Mouse (Mus musculus) neural tube, embryonic 11.5 days (tissue): Measurements from ENCODE around the gene Snx21. TPM values are rescaled to one million over a fixed set of nuclear protein-coding genes. Genes with fewer than 3 reads are reported as not detected.

ENCODE experiments used
- ATAC-seq: fragments of 200-750 bp; cut with Nextera tagmentation; 2 replicates; pipeline ENCODE4 v1.8.0; 2017; ENCODE audit warnings: moderate number of reproducible peaks, mild to moderate bottlenecking, moderate TSS enrichment, moderate library complexity; ENCODE audit not compliant: insufficient read depth, low FRiP score, low TSS enrichment
- DNase-seq: peaks from one replicate; pipeline ENCODE4 v3.0.0-alpha.2; 2015; ENCODE audit warnings: low spot score
- H3K27ac ChIP-seq: fragments of 300-500 bp; sonication (generic); 2 replicates; pipeline ENCODE4 v1.5.1; 2014; ENCODE audit warnings: low read depth, mild to moderate bottlenecking, low read length
- H3K27me3 ChIP-seq: fragments of 300-500 bp; sonication (generic); 2 replicates; pipeline ENCODE4 v1.6.1; 2014; ENCODE audit warnings: mild to moderate bottlenecking, low read length, mixed read lengths; ENCODE audit not compliant: control insufficient read depth, insufficient read depth
- H3K36me3 ChIP-seq: fragments of 300-500 bp; sonication (generic); 2 replicates; pipeline ENCODE4 v1.6.1; 2014; ENCODE audit warnings: mild to moderate bottlenecking, low read length, moderate library complexity, mixed read lengths; ENCODE audit not compliant: control insufficient read depth, insufficient read depth
- H3K4me1 ChIP-seq: fragments of 300-500 bp; sonication (generic); 2 replicates; pipeline ENCODE4 v1.6.1; 2014; ENCODE audit warnings: low read length, mixed read lengths; ENCODE audit not compliant: control insufficient read depth, insufficient read depth
- H3K4me2 ChIP-seq: fragments of 300-500 bp; sonication (generic); 2 replicates; pipeline ENCODE4 v1.6.1; 2014; ENCODE audit warnings: low read depth, mild to moderate bottlenecking, moderate library complexity
- H3K4me3 ChIP-seq: fragments of 300-500 bp; sonication (generic); 2 replicates; pipeline ENCODE4 v1.5.1; 2014; ENCODE audit warnings: low read depth, low read length
- H3K9ac ChIP-seq: fragments of 300-500 bp; sonication (generic); 2 replicates; pipeline ENCODE4 v1.6.1; 2014; ENCODE audit warnings: mild to moderate bottlenecking, low read length
- H3K9me3 ChIP-seq: fragments of 300-500 bp; sonication (generic); 2 replicates; pipeline ENCODE4 v1.6.1; 2016; ENCODE audit warnings: low read length; ENCODE audit not compliant: control insufficient read depth
- WGBS: fragments of 180-500 bp; shearing (Covaris S2); extraction: QIAGEN DNeasy Blood & Tissue Kit; methylation state at CpG from one replicate; pipeline ENCODE4 v1.1.7; 2014; 5-methylcytosine and 5-hydroxymethylcytosine counted together
- polyA plus RNA-seq: library from polyadenylated mRNA; unstranded; fragments of >200 nt; fragmentation: Nextera tagmentation; extraction: Ambion mirVana; gene quantifications from 2 replicates; pipeline ENCODE4 v1.2.1, GENCODE M21; 2014

Snx21 gene
- polyA plus RNA-seq, 1 experiment from 2014 or later: 14.1 TPM

DNA sequence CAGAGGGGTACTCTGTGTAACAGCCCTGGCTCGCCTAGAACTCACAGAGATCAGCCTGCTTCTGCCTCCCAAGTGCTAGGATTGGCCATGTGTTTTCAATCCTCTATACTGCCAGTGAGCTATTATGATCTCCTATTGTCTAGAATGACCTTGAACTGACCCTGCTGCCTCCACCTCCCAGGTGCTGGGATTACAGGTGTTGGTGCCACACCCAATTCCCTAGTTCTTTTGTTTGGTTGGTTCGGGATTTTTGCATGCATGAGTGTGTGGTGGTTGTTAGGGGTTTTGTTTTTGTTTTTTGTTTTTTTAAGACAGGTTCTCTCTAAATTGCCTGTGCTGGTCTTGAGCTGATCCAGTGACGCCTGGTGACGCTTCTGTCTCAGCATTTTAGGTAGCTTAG is 38.3 kb downstream of the Snx21 start:
- Histone ChIP-seq H3K4me1 (peaks cover 5% of the 10 kb centered on the region; the same call in 1 of the 2 replicates), H3K4me3 (no peak overlapping the region), H3K27me3 (no peaks in the 10 kb centered on the region), H3K27ac (no peak overlapping the region), H3K4me2 (peak overlapping the region; percentile 70; the same call in 1 of the 2 replicates), H3K36me3 (peaks cover 6% of the 10 kb centered on the region), H3K9me3 (no peaks in the 10 kb centered on the region), H3K9ac (no peak overlapping the region)
- ATAC-seq (no peak), DNase-seq (no peak)
- WGBS: 86% methylated on average over 4 of the region's 4 CpGs

GRCm38 (mm10) chr2:164825521-164825920 is 39.9 kb downstream of the Snx21 start:
- H3K4me3 ChIP-seq: no peak overlapping the region
- no peaks in the 10 kb centered on the region for H3K27me3 ChIP-seq
- ATAC-seq (no peak), DNase-seq (no peak)
- H3K4me2 ChIP-seq: no peak overlapping the region
- no peak overlapping the region for H3K9ac ChIP-seq
- H3K4me1 ChIP-seq: peaks cover 5% of the 10 kb centered on the region; the same call in 1 of the 2 replicates
- peaks cover 6% of the 10 kb centered on the region for H3K36me3 ChIP-seq
- whole genome bisulfite sequencing: 95% methylated on average over 17 of the region's 17 CpGs
- H3K9me3 ChIP-seq: no peaks in the 10 kb centered on the region
- no peak overlapping the region for H3K27ac ChIP-seq

- H3K27me3 ChIP-seq: no peaks in the 10 kb centered on the region
- WGBS: 90% methylated on average over 16 of the region's 16 CpGs
- DNase-seq (no peak), ATAC-seq (no peak)
- H3K36me3 ChIP-seq: peaks cover 4% of the 10 kb centered on the region
- H3K4me2 ChIP-seq: no peak overlapping the region
- H3K4me1 ChIP-seq: peaks cover 2% of the 10 kb centered on the region; the same call in 1 of the 2 replicates
- no peak overlapping the region for H3K4me3 ChIP-seq
- H3K9me3 ChIP-seq: no peaks in the 10 kb centered on the region
- no peak overlapping the region for H3K9ac ChIP-seq
- H3K27ac ChIP-seq: no peak overlapping the region
Measured at GRCm38 (mm10) chr2:164827146-164827850, 41.7 kb downstream of the Snx21 start.

DNA sequence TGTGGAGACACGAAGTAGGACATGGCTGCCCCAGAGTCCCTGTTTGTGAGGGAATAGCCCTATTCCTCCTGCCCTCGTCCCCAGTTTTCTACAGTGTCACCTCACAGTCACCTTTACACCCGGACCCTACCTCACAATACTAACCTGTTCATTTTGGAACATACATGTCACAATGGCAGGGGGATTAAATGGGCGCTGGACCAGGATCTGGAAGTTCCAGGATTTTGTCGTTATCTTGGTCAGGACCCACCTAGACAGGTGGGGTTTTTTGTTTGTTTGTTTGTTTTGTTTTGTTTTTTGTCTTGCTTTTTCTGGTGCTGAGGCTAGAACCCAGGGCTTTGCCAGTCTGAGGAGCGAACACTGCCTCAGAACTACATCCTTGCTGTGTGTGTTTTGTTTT is 42.8 kb downstream of the Snx21 start, which contains the start of gene Spata25:
Spata25 (minus strand) TSS at position 101 of the 400 bp plus-strand sequence.
- no peak within 1 kb of the TSS for H3K27ac ChIP-seq
- DNase-seq (no peak), ATAC-seq (no peak)
- no peaks in the 10 kb centered on the region for H3K9me3 ChIP-seq
- no peak within 1 kb of the TSS for H3K9ac ChIP-seq
- peaks cover 4% of the 10 kb centered on the region for H3K36me3 ChIP-seq
- H3K4me3 ChIP-seq: no peak within 1 kb of the TSS
- peaks cover 7% of the 10 kb centered on the region; the same call in 1 of the 2 replicates for H3K4me1 ChIP-seq
- H3K4me2 ChIP-seq: no peak within 1 kb of the TSS
- H3K27me3 ChIP-seq: no peaks in the 10 kb centered on the region
- WGBS: 91% methylated on average over 6 of the region's 6 CpGs

GRCm38 (mm10) chr2:164829090-164829489 is 43.5 kb downstream of the Snx21 start:
- WGBS: 92% methylated on average over 1 of the region's 1 CpGs
- no peaks in the 10 kb centered on the region for H3K9me3 ChIP-seq
- H3K9ac ChIP-seq: no peak overlapping the region

GRCm38 (mm10) chr2:164831029-164831428 is 45.4 kb downstream of the Snx21 start:
- DNase-seq (no peak), ATAC-seq (no peak)
- no peaks in the 10 kb centered on the region for H3K36me3 ChIP-seq
- H3K4me1 ChIP-seq: peaks cover 16% of the 10 kb centered on the region
- H3K4me3 ChIP-seq: no peak overlapping the region
- no peak overlapping the region for H3K9ac ChIP-seq
- H3K4me2 ChIP-seq: no peak overlapping the region
- H3K27me3 ChIP-seq: no peaks in the 10 kb centered on the region
- no peaks in the 10 kb centered on the region for H3K9me3 ChIP-seq
- WGBS: 87% methylated on average over 10 of the region's 10 CpGs
- H3K27ac ChIP-seq: no peak overlapping the region

More at GRCm38 (mm10) chr2:164829090-164829489, 43.5 kb downstream of the Snx21 start:
- Histone ChIP-seq H3K4me3 (no peak overlapping the region), H3K4me1 (peaks cover 8% of the 10 kb centered on the region), H3K27me3 (no peaks in the 10 kb centered on the region), H3K4me2 (no peak overlapping the region), H3K36me3 (peaks cover 4% of the 10 kb centered on the region), H3K27ac (no peak overlapping the region)
- DNase-seq (no peak), ATAC-seq (no peak)

DNA sequence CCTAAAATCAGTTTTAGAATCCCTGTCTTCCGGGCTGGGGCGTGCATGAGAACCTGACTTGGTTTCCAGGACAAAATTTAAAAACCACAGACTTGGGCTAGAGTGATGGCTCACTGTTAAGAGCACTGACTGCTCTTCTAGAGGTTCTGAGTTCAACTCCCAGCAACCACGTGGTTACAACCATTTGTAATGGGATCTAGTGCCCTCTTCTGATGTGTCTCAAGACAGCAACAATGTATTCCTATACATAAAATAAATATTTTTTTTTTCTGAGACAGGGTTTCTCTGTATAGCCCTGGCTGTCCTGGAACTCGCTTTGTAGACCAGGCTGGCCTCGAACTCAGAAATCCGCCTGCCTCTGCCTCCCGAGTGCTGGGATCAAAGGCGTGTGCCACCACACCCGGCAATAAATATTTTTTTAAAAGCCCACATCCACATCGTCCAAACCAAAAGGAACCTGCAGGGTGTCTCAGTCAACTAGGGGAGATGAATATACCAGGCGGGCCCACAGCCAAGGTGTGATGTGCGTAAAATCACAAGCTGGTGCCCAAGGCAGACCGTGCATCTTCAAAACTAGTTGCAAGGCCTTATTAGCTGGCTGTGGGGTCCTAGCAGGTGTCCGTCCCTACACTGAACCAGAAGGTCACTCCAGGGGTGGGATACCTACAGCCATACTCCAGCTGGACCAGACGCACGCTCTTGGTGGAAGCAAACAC is 46.6 kb downstream of the Snx21 start:
- Histone ChIP-seq H3K9ac (peak overlapping the region; percentile 66; the same call in 1 of the 2 replicates), H3K27me3 (no peaks in the 10 kb centered on the region), H3K4me1 (peaks cover 16% of the 10 kb centered on the region), H3K4me3 (peak overlapping the region; percentile 49), H3K9me3 (no peaks in the 10 kb centered on the region), H3K27ac (peak overlapping the region; percentile 54; the same call in 1 of the 2 replicates), H3K4me2 (peak overlapping the region; percentile 97), H3K36me3 (no peaks in the 10 kb centered on the region)
- ATAC-seq: no peak; the same call in 1 of the 2 replicates
- 65% methylated on average over 16 of the region's 16 CpGs for WGBS
- no peak for DNase-seq

DNA sequence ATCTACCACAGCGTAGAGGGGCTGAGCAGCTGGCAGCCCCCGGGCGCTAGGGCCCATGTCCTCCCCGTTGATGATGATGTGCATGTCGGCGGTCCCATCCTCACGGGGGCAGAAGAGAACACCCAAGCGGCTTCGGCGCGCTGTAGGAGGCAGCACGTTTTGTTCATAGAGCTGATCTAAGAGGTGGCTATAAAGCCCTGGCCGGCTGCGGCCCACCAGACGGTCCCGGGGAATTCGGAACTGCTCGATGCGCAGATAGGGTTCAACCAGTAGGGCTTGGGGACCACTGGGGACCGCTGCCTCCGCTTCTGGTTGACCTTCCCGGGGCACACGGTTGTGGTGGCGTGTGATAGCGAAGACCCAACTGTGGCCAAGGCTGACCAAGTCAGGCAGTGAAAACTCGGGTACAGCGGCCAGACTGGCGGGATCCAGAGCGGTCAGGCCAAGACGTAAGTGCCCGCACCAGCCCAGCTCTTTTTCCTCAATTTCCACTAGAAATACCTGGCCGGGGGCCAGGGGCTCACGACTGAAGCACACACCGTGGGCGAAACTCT is 47.2 kb downstream of the Snx21 start, which contains the start of gene Ctsa:
Ctsa (plus strand) TSS at position 126 of the 554 bp plus-strand sequence.
- WGBS: 1% methylated on average over 35 of the region's 35 CpGs
- ATAC-seq (peak; percentile 60), DNase-seq (peak; percentile 81)
- Histone ChIP-seq H3K36me3 (no peaks in the 10 kb centered on the region), H3K9ac (peak within 1 kb of the TSS; percentile 66), H3K4me2 (peak within 1 kb of the TSS; percentile 97), H3K27ac (peak within 1 kb of the TSS; percentile 54; the same call in 1 of the 2 replicates), H3K9me3 (no peaks in the 10 kb centered on the region), H3K27me3 (no peaks in the 10 kb centered on the region), H3K4me1 (peaks cover 16% of the 10 kb centered on the region), H3K4me3 (peak within 1 kb of the TSS; percentile 49)
